Mouse (Mus musculus): ENCODE measurements around the gene Zfp219.

Zfp219 gene

GRCm38 (mm10) chr14:52018248-52019050 is 2.1 kb downstream of the Zfp219 start:
- no peak for DNase-seq

GRCm38 (mm10) chr14:52017662-52018061 is 2.9 kb downstream of the Zfp219 start:
- DNase-seq: no peak

- no peak for DNase-seq
These were observed 3.7 kb downstream of the Zfp219 start for GRCm38 (mm10) chr14:52016625-52017405.

- no peak for DNase-seq
These were observed 5.0 kb downstream of the Zfp219 start, which contains the start of gene Tmem253 for GRCm38 (mm10) chr14:52015445-52016100. TSS of gene Tmem253 (plus strand) at chr14:52015658.

- DNase-seq: no peak
These were observed 5.7 kb downstream of the Zfp219 start for GRCm38 (mm10) chr14:52014761-52015311.

- peak; percentile 45 for DNase-seq
These were observed 6.2 kb downstream of the Zfp219 start for GRCm38 (mm10) chr14:52014271-52014760.

GRCm38 (mm10) chr14:52013771-52014219 is 6.7 kb downstream of the Zfp219 start:
- DNase-seq: no peak

- no peak for DNase-seq
These were observed 7.4 kb downstream of the Zfp219 start for GRCm38 (mm10) chr14:52013021-52013610.

- no peak for DNase-seq
These were observed 8.0 kb downstream of the Zfp219 start for GRCm38 (mm10) chr14:52012553-52012952.

- no peak for DNase-seq
These were observed 8.4 kb downstream of the Zfp219 start for GRCm38 (mm10) chr14:52012085-52012484.

- DNase-seq: no peak
These were observed 8.8 kb downstream of the Zfp219 start for GRCm38 (mm10) chr14:52011683-52012082.

- peak; percentile 67 for DNase-seq
These were observed 10.0 kb downstream of the Zfp219 start for GRCm38 (mm10) chr14:52010446-52011111.

- no peak for DNase-seq
These were observed 10.7 kb downstream of the Zfp219 start for GRCm38 (mm10) chr14:52009841-52010240.

- DNase-seq: no peak
These were observed 11.2 kb downstream of the Zfp219 start for GRCm38 (mm10) chr14:52009361-52009760.

GRCm38 (mm10) chr14:52008321-52009203 is 12.0 kb downstream of the Zfp219 start:
- peak; percentile 95 for DNase-seq

- DNase-seq: no peak
These were observed 13.8 kb downstream of the Zfp219 start for GRCm38 (mm10) chr14:52006771-52007170.

- no peak for DNase-seq
These were observed 14.3 kb downstream of the Zfp219 start for GRCm38 (mm10) chr14:52006241-52006640.

GRCm38 (mm10) chr14:52005616-52006015 is 14.9 kb downstream of the Zfp219 start:
- DNase-seq: no peak

- no peak for DNase-seq
These were observed 15.4 kb downstream of the Zfp219 start for GRCm38 (mm10) chr14:52005141-52005540.

GRCm38 (mm10) chr14:52003981-52004495 is 16.5 kb downstream of the Zfp219 start:
- DNase-seq: peak; percentile 53
